Mouse (Mus musculus): ENCODE results near the gene Gtf2h1.

Gtf2h1 gene

GRCm38 (mm10) chr7:46851026-46851425 is 55.1 kb downstream of the Gtf2h1 start:
- no peak for DNase-seq (ENCODE audit: extremely low spot score)

GRCm38 (mm10) chr7:46852666-46853065 is 56.8 kb downstream of the Gtf2h1 start:
- no peak for DNase-seq (ENCODE audit: extremely low spot score)

GRCm38 (mm10) chr7:46853365-46853764 is 57.5 kb downstream of the Gtf2h1 start:
- no peak for DNase-seq (ENCODE audit: extremely low spot score)

DNA sequence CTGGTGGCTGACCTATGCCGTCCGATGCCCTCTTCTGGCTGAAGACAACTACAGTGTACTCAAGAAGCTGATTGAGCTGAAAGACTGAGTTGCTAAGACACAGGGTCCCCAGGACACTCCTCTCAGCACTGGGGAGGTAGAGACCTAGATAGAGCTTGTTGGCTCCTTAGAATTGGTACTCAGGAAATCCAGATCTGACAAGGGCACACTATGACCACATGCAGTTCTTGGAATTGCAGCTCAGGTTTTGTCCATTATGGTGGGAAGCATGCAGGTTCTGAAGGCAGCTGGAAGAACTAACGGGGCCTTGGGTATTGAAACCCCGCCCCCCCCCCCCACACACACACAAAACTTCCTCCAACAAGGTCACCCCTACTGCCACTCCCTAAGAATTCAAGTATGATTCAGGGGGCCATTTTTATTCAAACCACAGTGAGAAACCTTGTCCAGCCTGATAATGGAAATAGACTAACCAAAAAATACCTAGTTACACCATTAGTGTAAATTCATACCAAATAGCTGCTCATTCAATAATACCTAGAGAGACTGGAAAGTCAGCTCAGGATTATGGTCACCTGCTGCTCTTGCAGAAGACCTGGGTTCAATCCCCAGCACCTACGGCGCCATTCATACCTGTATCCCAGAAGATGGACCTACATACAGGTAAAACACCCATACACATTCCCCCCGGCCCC is 60.1 kb downstream of the Gtf2h1 start:
- DNase-seq (ENCODE audit: extremely low spot score) = no peak

- DNase-seq (ENCODE audit: extremely low spot score) = no peak
Observed at GRCm38 (mm10) chr7:46857436-46857835, 61.5 kb downstream of the Gtf2h1 start.

DNA sequence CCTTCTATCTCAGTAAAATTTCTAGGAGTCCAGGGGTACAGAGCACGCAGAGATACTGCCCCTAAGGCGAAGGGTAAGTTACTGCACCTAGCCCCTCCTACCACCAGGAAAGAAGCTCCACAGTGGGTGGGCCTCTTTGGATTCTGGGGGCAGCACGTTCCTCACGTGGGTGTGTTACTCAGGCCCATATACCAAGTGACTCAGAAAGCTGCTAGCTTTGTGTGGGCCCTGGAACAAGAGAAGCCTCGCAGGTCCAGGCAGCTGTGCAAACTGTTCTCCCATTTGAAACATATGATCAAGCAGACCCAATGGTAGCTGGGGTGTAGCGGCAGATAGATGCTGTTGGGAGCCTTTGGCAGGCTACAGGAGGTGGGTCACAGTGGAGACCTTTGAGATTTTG is 63.1 kb downstream of the Gtf2h1 start:
- no peak for DNase-seq (ENCODE audit: extremely low spot score)

- DNase-seq (ENCODE audit: extremely low spot score) = no peak
Observed at GRCm38 (mm10) chr7:46860996-46861395, 65.1 kb downstream of the Gtf2h1 start, which contains the start of gene Ldhc. Gene Ldhc, plus strand, starts transcription at chr7:46861203.

DNA sequence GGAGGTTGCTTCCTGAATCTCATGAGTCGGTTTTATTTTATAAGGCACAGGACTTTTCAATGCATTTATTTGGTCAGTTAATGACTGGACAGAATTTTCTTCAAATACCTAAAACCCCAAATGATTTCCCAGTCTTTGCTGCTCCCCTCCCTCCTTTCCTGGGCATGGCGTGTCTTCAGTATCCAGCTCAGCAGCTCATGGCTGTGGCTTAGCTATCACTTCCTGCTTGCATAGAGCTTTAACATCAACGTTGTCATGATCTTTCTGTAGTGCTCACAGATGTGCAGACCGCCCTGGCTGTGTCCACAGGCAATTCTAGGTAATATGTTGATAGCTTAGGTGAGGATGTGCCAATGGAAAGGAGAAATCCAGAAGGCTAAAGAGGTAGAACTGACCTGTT is 76.1 kb downstream of the Gtf2h1 start:
- DNase-seq (ENCODE audit: extremely low spot score) = no peak
